Mouse (Mus musculus) hindbrain, embryonic 11.5 days (tissue): ENCODE data around the gene Vps35l. TPM values are rescaled to one million over a fixed set of nuclear protein-coding genes. Genes with fewer than 3 reads are reported as not detected.

Experiments
- ATAC-seq: fragments of 200-750 bp; cut with Nextera tagmentation; 2 replicates; pipeline ENCODE4 v1.8.0; 2017; ENCODE audit warnings: mild to moderate bottlenecking, moderate TSS enrichment, moderate library complexity; ENCODE audit not compliant: low FRiP score
- DNase-seq: peaks from one replicate; pipeline ENCODE4 v3.0.0-alpha.2; 2015; ENCODE audit warnings: low spot score
- H3K27ac ChIP-seq: fragments of 300-500 bp; sonication (generic); 2 replicates; pipeline ENCODE4 v1.5.1; 2014; ENCODE audit warnings: mild to moderate bottlenecking, low read depth, low read length
- H3K27me3 ChIP-seq: fragments of 300-500 bp; sonication (generic); 2 replicates; pipeline ENCODE4 v1.6.1; 2014; ENCODE audit warnings: mild to moderate bottlenecking, low read length, moderate library complexity, mixed read lengths; ENCODE audit not compliant: control insufficient read depth, insufficient read depth
- H3K36me3 ChIP-seq: fragments of 300-500 bp; sonication (generic); 2 replicates; pipeline ENCODE4 v1.6.1; 2014; ENCODE audit warnings: mild to moderate bottlenecking, low read length, moderate library complexity, mixed read lengths; ENCODE audit not compliant: control insufficient read depth, insufficient read depth
- H3K4me1 ChIP-seq: fragments of 300-500 bp; sonication (generic); replicated peaks from 2 replicates; pipeline ENCODE4 v1.6.1; 2014; ENCODE audit warnings: low read length, mixed read lengths; ENCODE audit not compliant: control insufficient read depth, insufficient read depth
- H3K4me2 ChIP-seq: fragments of 300-500 bp; sonication (generic); replicated peaks from 2 replicates; pipeline ENCODE4 v1.6.1; 2014; ENCODE audit warnings: mild to moderate bottlenecking, low read depth, low read length
- H3K4me3 ChIP-seq: fragments of 300-500 bp; sonication (generic); 2 replicates; pipeline ENCODE4 v1.5.1; 2014; ENCODE audit warnings: low read depth, low read length
- H3K9ac ChIP-seq: fragments of 300-500 bp; sonication (generic); 2 replicates; pipeline ENCODE4 v1.6.1; 2014; ENCODE audit warnings: low read depth, low read length
- H3K9me3 ChIP-seq: fragments of 300-500 bp; sonication (generic); 2 replicates; pipeline ENCODE4 v1.6.1; 2016; ENCODE audit warnings: low read length; ENCODE audit not compliant: control insufficient read depth
- WGBS: fragments of 180-500 bp; shearing (Covaris S2); extraction: QIAGEN DNeasy Blood & Tissue Kit; methylation state at CpG from one replicate; pipeline ENCODE4 v1.1.7; 2014; 5-methylcytosine and 5-hydroxymethylcytosine counted together
- polyA plus RNA-seq: library from polyadenylated mRNA; unstranded; fragments of >200 nt; fragmentation: Nextera tagmentation; extraction: Ambion mirVana; gene quantifications from 2 replicates; pipeline ENCODE4 v1.2.1, GENCODE M21; 2014

The Vps35l gene
- polyA plus RNA-seq, 1 experiment from 2014 or later = 74.4 TPM

DNA sequence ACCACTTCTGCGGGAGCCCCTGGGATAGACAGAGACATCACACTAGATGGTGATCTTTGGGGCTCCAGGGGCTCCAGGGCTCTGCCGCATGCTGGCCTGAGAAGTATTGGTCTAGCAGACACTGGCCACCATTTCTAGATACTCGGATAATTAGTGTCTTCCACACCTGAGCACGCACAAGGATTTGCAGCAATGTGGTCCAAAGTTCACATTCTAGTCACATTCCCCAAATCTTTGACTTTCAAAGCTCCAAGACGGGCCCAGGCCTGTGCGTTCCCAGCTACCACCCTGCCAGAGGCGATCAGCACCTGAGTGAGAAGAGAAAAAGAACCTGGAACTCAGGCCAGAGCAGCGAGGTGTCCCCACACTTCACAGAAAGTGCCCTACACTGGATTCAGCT is 25.6 kb downstream of the Vps35l start:
- no peaks in the 10 kb centered on the region for H3K36me3 ChIP-seq
- H3K27ac ChIP-seq = no peak overlapping the region
- ATAC-seq = no peak
- 76% methylated on average over 8 of the region's 8 CpGs for WGBS
- H3K4me3 ChIP-seq = no peak overlapping the region
- no peak for DNase-seq
- H3K9ac ChIP-seq = no peak overlapping the region
- no peaks in the 10 kb centered on the region for H3K27me3 ChIP-seq
- H3K9me3 ChIP-seq = no peaks in the 10 kb centered on the region
- H3K4me2 ChIP-seq = no peak overlapping the region
- H3K4me1 ChIP-seq = no peaks in the 10 kb centered on the region

DNA sequence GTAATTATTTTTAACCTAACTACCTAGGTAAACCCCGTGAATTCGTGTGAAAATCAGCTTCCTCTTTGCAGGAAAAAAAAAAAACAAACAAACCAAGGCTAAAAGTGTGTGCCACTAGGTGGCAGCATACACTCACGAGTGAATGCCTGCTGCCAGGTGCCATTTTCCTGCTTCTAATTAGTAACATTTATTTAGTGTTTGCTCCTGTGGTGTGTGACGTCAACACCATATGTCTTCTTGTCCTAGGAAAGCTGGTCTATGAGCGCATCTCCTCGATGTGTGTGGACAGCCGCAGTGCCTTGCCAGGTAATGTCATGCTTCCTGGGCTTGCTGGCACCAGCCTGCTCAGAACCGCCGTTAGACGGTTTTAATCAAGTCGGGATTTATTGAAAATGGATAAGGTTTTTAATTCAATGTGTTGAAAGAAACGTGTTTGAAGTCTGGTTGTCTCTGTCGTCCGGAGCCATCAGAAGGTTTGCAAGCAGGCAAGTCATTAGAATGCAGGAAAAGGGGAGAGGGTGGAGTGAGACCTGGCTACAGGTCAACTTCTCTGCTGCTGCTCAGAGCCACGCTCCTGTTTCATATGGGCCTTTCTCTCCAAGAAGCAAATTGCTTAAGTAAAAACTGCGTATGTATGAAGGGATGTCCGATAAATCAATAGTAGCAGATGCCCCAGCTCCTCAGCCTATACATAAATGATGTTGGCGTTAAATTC is 26.2 kb downstream of the Vps35l start:
- H3K4me2 ChIP-seq = no peak overlapping the region
- H3K27ac ChIP-seq = no peak overlapping the region
- H3K4me3 ChIP-seq = no peak overlapping the region
- DNase-seq = peak; percentile 84
- WGBS = 59% methylated on average over 18 of the region's 18 CpGs
- no peaks in the 10 kb centered on the region for H3K36me3 ChIP-seq
- no peak overlapping the region for H3K9ac ChIP-seq
- H3K4me1 ChIP-seq = no peaks in the 10 kb centered on the region
- H3K9me3 ChIP-seq = no peaks in the 10 kb centered on the region
- peak; percentile 59; the same call in 1 of the 2 replicates for ATAC-seq
- no peaks in the 10 kb centered on the region for H3K27me3 ChIP-seq

DNA sequence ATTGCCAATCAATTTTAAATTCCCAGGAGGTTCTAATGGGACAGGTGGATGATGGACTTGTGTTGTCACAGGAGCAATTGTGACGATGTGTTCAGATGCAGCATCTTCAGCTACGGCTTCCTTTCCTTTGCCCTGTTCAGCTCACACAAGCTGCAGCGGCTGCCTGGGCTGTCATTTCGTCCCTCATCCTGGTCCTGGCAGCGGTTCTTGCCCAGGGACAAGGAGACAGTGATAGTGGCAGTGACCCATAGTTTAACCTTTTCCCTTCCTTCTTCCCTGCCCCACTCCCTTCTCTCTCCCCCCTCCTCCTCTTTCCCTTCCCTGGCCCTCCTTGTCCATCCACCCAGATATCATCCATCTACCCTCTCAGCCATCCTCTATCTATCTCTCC is 26.8 kb downstream of the Vps35l start:
- WGBS = 73% methylated on average over 5 of the region's 5 CpGs
- H3K9ac ChIP-seq = no peak overlapping the region
- no peaks in the 10 kb centered on the region for H3K9me3 ChIP-seq
- no peaks in the 10 kb centered on the region for H3K27me3 ChIP-seq
- DNase-seq = no peak
- no peaks in the 10 kb centered on the region for H3K4me1 ChIP-seq
- no peak overlapping the region for H3K27ac ChIP-seq
- no peak overlapping the region for H3K4me3 ChIP-seq
- ATAC-seq = no peak
- H3K4me2 ChIP-seq = no peak overlapping the region
- no peaks in the 10 kb centered on the region for H3K36me3 ChIP-seq

DNA sequence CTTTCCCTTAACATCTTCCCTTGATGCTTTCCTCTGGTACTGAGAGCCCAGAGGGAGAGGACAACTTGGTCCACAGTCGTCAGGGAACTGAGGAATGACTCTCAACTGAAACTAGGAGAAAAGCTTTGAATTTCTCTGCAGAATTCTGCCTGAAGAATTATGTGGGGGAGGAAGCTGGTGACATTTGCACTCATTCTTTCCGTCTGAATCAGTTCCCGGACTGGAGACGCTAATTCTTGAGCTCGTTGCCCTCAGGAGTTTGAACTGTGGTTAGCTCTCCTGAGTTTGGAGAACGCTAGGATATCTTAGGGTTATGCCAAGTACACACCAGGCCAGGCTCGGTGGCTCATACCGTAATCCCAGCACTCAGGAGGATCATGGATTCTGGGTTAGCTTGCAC is 29.2 kb downstream of the Vps35l start:
- Histone ChIP-seq H3K27me3 (no peaks in the 10 kb centered on the region), H3K9ac (no peak overlapping the region), H3K27ac (no peak overlapping the region), H3K4me2 (no peak overlapping the region), H3K36me3 (no peaks in the 10 kb centered on the region), H3K4me3 (no peak overlapping the region), H3K9me3 (no peaks in the 10 kb centered on the region), H3K4me1 (no peaks in the 10 kb centered on the region)
- WGBS = 90% methylated on average over 8 of the region's 8 CpGs
- ATAC-seq (no peak), DNase-seq (no peak)

DNA sequence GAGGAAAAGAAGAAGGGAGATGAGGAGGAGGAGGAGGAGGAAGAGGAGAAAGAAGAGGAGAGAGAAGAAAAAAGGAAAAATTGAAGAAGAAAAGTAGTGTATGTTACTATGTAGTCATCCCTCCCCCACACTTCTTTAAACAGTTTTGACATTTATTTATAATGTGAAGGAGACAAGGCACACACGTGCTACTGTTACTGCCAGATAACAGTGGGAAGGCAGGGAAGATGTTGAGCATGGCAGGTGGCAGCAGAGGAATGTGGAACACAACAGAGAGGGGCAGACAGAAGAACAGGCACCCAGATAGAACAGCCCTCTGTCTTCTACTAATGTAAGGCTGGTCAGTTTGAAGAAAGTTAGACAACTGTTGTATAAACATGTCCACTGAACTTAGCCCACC is 29.6 kb downstream of the Vps35l start:
- no peak overlapping the region for H3K9ac ChIP-seq
- H3K4me1 ChIP-seq = no peaks in the 10 kb centered on the region
- no peak overlapping the region for H3K27ac ChIP-seq
- WGBS = 71% methylated on average over 1 of the region's 1 CpGs
- no peaks in the 10 kb centered on the region for H3K9me3 ChIP-seq
- ATAC-seq = no peak
- H3K4me3 ChIP-seq = no peak overlapping the region
- no peaks in the 10 kb centered on the region for H3K36me3 ChIP-seq
- H3K27me3 ChIP-seq = no peaks in the 10 kb centered on the region
- DNase-seq = no peak
- H3K4me2 ChIP-seq = no peak overlapping the region

DNA sequence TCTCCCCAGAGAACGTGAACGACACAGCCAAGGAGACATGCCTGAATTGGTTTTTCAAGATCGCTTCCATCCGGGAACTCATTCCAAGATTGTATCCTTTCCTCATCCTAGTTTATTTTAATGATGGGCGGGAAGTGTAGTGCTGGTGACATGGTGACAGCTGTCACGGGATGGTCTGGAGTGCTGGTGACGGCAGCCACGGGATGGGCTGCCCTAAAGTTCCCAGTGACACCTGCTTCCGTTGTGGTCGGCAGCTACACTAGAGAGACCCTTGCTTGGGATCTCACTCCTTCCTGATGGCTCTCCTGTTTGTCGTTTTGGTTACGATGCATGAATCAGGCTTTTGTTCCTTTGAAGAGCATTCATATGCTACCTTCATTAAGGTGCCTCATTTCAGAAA is 33.0 kb downstream of the Vps35l start:
- no peaks in the 10 kb centered on the region for H3K9me3 ChIP-seq
- no peak overlapping the region for H3K4me3 ChIP-seq
- H3K4me1 ChIP-seq = no peaks in the 10 kb centered on the region
- 89% methylated on average over 12 of the region's 12 CpGs for WGBS
- H3K4me2 ChIP-seq = no peak overlapping the region
- DNase-seq = no peak
- H3K27me3 ChIP-seq = no peaks in the 10 kb centered on the region
- ATAC-seq = no peak
- H3K27ac ChIP-seq = no peak overlapping the region
- no peaks in the 10 kb centered on the region for H3K36me3 ChIP-seq
- no peak overlapping the region for H3K9ac ChIP-seq

DNA sequence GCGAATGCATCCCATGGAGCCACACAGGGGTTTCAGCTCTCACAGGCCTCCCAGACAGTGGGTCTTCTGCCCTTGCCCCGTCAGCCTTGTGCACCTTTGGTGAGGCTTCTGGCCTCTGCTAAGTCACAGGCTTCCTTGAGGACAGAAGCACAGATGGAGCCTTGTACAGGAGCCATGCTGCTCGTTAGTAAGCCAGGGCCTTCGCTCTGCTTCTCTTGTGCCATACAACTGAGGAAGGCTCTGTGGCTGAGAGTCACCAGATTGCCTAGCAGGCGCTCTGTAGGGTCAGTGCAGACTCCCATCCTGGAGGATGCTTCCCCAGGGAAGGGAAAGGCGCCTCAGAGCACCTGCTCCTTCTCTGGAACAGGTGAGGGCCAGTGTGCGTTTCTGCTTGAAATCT is 36.0 kb downstream of the Vps35l start:
- 0 out of 2 replicates have a peak, but pooled peaks cover 2% of the 10 kb centered on the region for H3K36me3 ChIP-seq
- H3K27me3 ChIP-seq = no peaks in the 10 kb centered on the region
- no peak overlapping the region for H3K4me2 ChIP-seq
- no peak overlapping the region for H3K27ac ChIP-seq
- H3K9me3 ChIP-seq = no peaks in the 10 kb centered on the region
- WGBS = 83% methylated on average over 7 of the region's 7 CpGs
- ATAC-seq (no peak), DNase-seq (no peak)
- no peaks in the 10 kb centered on the region for H3K4me1 ChIP-seq
- H3K9ac ChIP-seq = no peak overlapping the region
- H3K4me3 ChIP-seq = no peak overlapping the region

DNA sequence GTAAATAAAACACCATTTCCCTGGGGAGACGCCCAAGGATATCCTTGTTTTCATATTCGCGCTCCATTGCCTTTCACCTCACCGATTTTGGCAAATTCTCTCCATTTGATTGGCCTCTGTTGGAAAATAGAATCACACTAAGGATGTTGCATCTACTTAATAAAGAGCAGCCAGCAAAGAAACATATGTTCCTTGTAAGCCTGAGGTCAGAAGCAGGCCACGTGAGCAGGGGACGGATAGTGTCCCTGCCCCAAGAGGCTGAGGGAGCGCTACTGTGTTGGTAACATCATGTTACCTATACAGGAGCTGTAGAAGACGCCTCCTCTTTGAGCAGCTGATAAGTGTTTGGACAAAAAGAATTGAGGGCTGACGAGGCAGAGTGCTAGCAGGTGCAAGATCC is 36.5 kb downstream of the Vps35l start:
- Histone ChIP-seq H3K9me3 (no peaks in the 10 kb centered on the region), H3K9ac (no peak overlapping the region), H3K4me3 (no peak overlapping the region), H3K27me3 (no peaks in the 10 kb centered on the region), H3K4me2 (no peak overlapping the region), H3K4me1 (no peaks in the 10 kb centered on the region), H3K36me3 (0 out of 2 replicates have a peak, but pooled peaks cover 2% of the 10 kb centered on the region), H3K27ac (no peak overlapping the region)
- ATAC-seq = no peak
- 84% methylated on average over 9 of the region's 9 CpGs for WGBS
- DNase-seq = no peak

DNA sequence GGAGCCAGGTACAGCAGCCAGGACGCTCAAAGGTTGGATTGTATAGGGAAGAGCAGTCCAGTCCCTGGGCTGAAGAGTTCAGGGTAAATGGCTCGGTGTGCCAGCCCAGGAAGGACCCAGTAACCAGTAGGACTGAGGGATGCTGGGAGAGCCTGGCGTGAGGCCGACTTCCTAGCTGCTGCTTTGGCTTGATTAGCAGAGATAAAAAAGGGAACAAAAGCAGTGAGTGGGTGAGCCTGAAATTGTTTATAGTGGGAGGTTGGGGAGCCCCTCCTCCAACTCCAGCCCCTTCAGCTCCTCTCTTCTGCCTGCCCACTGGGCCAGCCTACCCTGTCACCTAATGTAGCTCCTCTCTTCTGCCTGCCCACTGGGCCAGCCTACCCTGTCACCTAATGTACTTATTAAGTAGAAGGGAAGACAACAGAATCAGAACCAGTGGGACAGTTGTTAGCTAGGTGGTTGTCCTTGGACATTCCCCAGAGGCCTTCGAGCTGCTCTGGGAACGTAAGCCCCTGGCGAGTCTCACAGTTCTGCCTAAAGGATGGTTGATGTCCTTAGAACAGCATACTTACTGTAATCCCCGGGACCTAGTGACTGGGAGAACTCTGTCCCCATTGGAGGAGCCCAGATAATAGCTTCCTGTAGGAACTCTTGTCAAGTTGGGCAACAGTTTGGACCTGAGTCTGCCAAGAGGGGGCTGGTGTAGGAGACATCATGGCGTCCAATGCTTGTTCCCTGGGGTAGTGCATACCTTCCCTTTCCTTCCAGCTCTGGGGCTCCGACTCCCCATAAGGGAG is 37.8 kb downstream of the Vps35l start:
- no peak overlapping the region for H3K9ac ChIP-seq
- H3K9me3 ChIP-seq = no peaks in the 10 kb centered on the region
- 0 out of 2 replicates have a peak, but pooled peaks cover 2% of the 10 kb centered on the region for H3K36me3 ChIP-seq
- DNase-seq (no peak), ATAC-seq (no peak)
- H3K4me1 ChIP-seq = no peaks in the 10 kb centered on the region
- H3K27ac ChIP-seq = no peak overlapping the region
- WGBS = 87% methylated on average over 10 of the region's 10 CpGs
- no peak overlapping the region for H3K4me3 ChIP-seq
- H3K27me3 ChIP-seq = no peaks in the 10 kb centered on the region
- H3K4me2 ChIP-seq = no peak overlapping the region
